Mouse (Mus musculus) retina, adult 2 months (tissue): ENCODE data around the gene Gpr84.

Experiments
- DNase-seq: peaks from one replicate; pipeline ENCODE4 v3.0.0-alpha.2; 2012; ENCODE audit warnings: low read depth, low spot score

Gene Gpr84

DNA sequence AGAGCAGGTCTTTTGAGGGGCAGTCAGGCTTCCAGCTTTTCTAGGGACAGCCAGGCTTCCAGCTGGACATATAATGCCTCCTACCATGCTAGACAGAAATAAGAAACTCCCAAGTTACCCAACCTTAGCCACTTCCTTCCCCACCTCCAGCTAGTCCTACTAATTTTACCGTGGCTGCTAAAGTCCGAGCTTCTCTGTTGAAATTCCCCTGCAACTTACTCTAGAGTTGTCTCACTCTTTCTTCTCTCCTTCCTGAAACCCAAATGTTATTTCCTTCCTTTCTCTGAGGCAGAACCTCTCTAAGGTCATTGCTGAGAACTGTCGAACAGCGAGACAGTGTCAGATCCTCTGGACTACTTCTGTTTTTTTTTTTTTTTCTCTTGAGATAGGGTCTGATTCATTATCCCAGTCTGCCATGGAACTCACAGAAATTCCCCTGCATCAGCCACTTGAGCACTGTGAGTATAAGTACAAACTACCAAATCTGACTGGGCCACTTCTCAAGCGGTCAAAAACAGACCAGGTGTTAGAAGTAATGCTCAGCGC lies at the start of gene Gpr84:
Gpr84 (minus strand) TSS at position 248 of the 546 bp plus-strand sequence.
- DNase-seq, result no peak

DNA sequence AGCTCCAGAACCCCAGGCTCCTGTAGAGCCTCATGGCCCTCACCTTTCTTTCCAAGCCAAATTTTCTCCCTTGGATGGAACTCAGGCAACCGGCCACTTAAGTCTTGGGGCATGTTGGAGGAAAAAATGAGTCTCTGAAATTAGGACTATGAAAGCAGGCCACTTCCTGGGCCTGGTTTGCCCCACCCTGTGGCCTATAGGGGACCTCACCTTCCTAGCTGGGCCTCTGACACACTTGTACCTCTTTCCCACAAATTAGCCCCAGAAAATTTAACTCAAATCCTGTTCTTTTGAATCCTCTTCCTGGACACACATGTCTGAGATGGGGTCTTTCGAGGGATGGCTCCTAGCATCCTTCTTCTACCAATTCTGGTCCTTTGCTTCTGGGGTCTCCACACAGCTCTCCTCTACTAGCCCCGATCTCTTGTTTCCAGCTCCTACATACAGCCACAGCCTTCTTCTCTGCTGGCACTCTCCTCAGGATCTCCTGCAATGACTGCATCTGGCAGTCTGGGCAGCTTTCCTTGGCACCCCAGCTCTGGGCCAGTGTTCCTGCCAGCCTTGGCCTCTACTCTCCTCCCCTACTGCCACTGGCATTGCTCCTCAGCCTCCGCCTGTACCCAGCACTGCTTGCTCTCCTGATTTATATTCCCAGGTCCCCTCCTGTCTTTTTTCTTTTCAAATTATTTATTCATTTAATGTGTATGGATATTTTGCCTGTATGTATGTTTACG lies 49.6 kb upstream of the Gpr84 start:
- no peak for DNase-seq

- DNase-seq, result no peak
Observed at GRCm38 (mm10) chr15:103359122-103359510, 48.7 kb upstream of the Gpr84 start.

GRCm38 (mm10) chr15:103358278-103359121 lies 48.1 kb upstream of the Gpr84 start:
- DNase-seq, result no peak

- no peak for DNase-seq
Observed at GRCm38 (mm10) chr15:103357817-103358216, 47.4 kb upstream of the Gpr84 start.

- DNase-seq, result no peak
Observed at GRCm38 (mm10) chr15:103356130-103356529, 45.7 kb upstream of the Gpr84 start.

DNA sequence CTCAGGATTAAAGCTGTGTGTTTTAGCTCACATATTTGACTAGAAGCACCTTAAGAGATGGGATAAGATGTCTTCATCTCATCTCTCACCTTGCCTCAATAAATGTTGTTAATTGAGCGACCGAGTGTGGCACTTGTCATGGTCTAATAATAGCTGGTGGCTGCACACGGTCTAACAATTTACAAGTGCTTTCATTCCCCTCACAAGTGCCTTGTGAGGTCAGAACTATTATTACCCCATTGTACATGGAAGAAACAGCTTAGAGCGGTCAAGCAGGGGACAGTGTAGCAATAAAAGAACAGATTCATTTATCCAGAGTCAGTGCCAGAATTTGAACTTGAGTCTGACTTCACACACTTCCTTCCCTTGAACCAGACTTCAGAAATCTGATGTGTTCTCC lies 45.0 kb upstream of the Gpr84 start:
- no peak for DNase-seq

- no peak for DNase-seq
Observed at GRCm38 (mm10) chr15:103354690-103355089, 44.3 kb upstream of the Gpr84 start.

DNA sequence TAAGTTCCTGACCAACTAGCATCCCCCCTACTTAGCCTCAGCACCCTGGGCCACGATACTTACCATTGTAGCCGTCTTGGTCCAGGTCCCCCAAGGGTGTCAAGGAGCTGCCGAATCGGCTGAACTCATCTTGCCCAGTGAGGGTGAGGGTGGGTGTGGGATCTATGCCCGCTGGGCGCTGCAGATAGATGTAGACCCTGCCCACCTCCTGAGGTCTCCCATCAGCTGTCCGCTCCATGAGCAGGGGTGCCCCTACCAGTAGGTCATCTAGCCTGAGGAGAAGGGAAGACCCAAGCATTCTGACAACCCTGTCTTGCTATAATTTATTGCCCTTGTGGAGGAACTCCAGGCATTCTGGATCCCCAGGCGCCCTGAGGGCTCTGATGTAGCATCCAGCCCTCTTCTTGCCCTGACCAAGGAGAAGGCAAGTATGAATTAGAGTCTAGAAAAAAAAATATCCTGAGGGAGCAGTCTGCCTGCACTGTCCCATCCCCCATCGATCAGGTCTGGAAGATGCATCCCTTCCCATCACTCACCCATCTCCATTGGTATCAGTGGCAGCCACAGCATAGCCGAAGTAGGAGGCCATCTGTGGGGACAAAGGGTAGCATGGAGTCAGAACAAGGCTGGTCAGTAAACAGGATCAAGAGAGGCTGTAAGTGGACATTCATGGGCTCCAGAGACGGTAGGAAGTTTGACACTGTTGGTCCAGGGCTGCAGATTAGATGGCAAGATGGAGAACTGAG lies 43.3 kb upstream of the Gpr84 start:
- DNase-seq, result no peak

GRCm38 (mm10) chr15:103352856-103353255 lies 42.4 kb upstream of the Gpr84 start:
- DNase-seq, result no peak

- no peak for DNase-seq
Observed at GRCm38 (mm10) chr15:103347275-103347684, 36.9 kb upstream of the Gpr84 start.

- no peak for DNase-seq
Observed at GRCm38 (mm10) chr15:103345789-103346188, 35.4 kb upstream of the Gpr84 start.

DNA sequence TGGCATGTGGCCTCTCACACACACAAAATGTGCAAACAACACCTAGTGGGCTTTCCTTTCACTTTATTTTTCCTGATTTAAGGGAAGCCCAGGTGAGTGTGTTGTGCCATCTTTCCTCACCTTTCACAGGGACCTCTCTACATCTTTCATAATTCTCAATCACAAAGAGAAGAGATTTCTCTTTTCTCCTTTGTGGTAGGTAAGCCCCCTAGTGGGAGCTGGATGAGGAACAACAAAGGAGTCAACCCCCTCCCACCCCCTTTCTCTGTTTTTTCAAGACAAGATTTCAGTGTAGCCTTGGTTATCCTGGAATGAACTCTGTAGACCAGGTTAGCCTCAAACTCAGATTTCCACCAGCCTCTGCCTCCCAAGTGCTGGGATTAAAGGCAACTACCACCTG lies 33.1 kb upstream of the Gpr84 start:
- DNase-seq, result no peak

DNA sequence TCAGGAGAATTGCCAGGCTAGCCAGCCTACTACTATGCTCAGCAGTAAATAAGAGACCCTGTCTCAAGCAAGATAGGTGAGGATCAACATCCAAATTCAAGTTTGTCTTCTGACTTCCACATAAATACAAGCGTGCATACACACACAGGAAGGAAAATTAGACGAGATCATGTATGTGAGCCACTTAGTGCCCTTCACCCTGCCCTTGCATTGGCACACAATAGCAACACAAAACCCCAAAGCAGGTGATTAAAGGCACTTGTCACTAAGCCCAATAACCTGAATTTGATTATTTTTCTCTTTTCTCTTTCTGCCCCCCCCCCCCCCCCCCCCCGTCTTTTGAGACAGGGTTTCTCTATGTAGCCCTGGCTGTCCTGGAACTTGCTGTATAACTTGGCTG lies 32.6 kb upstream of the Gpr84 start:
- DNase-seq, result no peak

DNA sequence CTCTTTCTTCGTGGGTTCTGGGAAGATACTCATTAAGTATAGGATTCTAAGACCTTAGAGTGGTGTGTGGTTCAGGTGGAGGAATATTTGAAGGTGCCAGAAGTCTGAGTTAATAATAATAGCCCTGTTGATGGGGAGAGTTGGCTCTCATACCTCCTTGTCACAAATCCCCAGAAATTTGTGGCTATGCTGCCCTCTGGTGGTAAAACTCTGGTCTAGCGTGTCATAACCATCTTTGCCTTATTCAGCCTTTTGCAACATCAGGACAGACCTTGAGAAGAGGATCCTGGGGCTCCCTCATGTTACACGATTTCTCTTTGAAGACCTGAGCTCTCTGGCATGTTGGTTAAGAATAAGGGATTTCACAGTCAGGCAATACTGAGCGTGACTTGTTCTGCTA lies 32.0 kb upstream of the Gpr84 start:
- peak; percentile 80 for DNase-seq

GRCm38 (mm10) chr15:103341547-103341946 lies 31.1 kb upstream of the Gpr84 start:
- DNase-seq, result no peak

GRCm38 (mm10) chr15:103340786-103341185 lies 30.4 kb upstream of the Gpr84 start:
- DNase-seq, result no peak

- DNase-seq, result no peak
Observed at GRCm38 (mm10) chr15:103339961-103340337, 29.5 kb upstream of the Gpr84 start, which contains the start of gene Zfp385a. Gene Zfp385a, minus strand, starts transcription at chr15:103340093.

GRCm38 (mm10) chr15:103339166-103339960 lies 29.0 kb upstream of the Gpr84 start:
- no peak for DNase-seq

DNA sequence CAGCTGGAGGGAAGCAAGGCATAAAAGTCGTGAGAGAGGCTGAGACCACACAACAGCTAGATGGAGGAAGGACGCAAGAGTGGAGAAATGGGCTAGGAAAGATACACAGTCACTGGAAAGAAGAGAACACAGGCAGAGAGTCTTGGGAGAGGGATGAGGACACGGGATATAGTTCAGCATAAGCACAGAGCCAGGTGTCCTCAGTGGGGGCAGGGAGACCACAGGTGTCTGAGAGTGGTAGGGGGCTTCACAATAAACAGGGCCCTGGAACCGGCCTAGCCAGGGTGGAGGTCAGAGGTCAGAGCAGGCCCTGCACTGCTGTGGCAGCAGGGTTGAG lies 28.4 kb upstream of the Gpr84 start:
- DNase-seq, result no peak

DNA sequence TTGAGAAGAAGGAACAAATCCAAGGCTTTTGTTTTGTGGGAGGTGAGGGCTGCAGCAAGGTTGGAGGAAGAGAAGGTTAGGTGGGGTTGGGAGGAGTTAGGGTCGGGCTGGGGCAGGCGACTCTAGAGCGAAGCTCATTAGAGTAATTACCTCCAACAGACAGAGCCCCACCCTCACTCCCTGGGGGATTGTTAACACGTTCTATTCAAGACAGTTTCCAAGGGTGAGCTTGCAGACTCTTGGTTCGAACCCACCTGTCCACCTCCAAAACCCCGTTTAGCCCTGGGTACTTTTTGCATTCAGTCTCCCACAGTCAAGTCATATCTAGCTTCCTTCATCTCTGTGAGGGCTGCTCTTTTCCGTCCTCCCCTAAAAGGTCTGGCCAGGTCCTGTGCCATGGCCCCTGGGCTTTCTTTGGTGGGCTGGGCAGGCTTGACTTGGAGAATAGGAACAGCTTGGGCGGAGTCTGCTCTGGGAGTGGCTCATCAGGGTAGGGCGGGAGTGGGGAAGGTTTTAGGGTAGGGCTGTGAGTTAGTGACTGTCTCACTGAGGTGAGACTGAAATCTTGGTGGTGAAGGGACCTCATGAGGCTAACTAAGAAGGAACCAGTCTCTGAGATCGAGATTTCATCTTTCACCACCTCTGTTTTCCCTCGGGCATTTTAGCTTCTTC lies 26.7 kb upstream of the Gpr84 start:
- no peak for DNase-seq
